Mouse (Mus musculus) liver, embryonic 15.5 days (tissue): Measurements from ENCODE around the gene Mapk13. TPM values are rescaled to one million over a fixed set of nuclear protein-coding genes. Genes with fewer than 3 reads are reported as not detected.

Source experiments
- polyA plus RNA-seq: library from polyadenylated mRNA; unstranded; fragments of >200 nt; fragmentation: Nextera tagmentation; extraction: Ambion mirVana; gene quantifications from 2 replicates; pipeline ENCODE4 v1.2.1, GENCODE M21; 2015

Mapk13 gene
- polyA plus RNA-seq, 1 experiment from 2014 or later, result 7.3 TPM

Other genes starting within 250 kb of the Mapk13 start
- gene Armc12, start 238.5 kb upstream of the Mapk13 start, polyA plus RNA-seq, result not detected in 2 replicates
- not detected in 2 replicates for gene Clpsl2, start 219.9 kb upstream of the Mapk13 start, polyA plus RNA-seq
- 4.2 and 30.4 TPM in 2 replicates for gene Clps, start 208.5 kb upstream of the Mapk13 start, polyA plus RNA-seq
- 0.06 and 0.10 TPM in 2 replicates for gene Lhfpl5, start 193.7 kb upstream of the Mapk13 start, polyA plus RNA-seq
- gene Srpk1, start 146.6 kb upstream of the Mapk13 start, polyA plus RNA-seq, result 24.7 and 30.2 TPM in 2 replicates
- 0.07 and 0.17 TPM in 2 replicates for gene Slc26a8, start 79.1 kb upstream of the Mapk13 start, polyA plus RNA-seq
- 29.0 and 33.4 TPM in 2 replicates for gene Mapk14, start 78.0 kb upstream of the Mapk13 start, polyA plus RNA-seq
- 1.0 and 1.1 TPM in 2 replicates for gene AC170998.1, start 43.2 kb upstream of the Mapk13 start, polyA plus RNA-seq
- 74.7 and 78.4 TPM in 2 replicates for gene Brpf3, start 31.8 kb downstream of the Mapk13 start, polyA plus RNA-seq
- 0.06 and 0.13 TPM in 2 replicates for gene Pnpla1, start 89.1 kb downstream of the Mapk13 start, polyA plus RNA-seq
- gene 4930539E08Rik, start 146.0 kb downstream of the Mapk13 start, polyA plus RNA-seq, result 0.07 and 0.08 TPM in 2 replicates
- gene Pxt1, start 174.5 kb downstream of the Mapk13 start, polyA plus RNA-seq, result 0.25 and 0.26 TPM in 2 replicates
- 74.6 and 80.9 TPM in 2 replicates for gene Kctd20, start 182.7 kb downstream of the Mapk13 start, polyA plus RNA-seq
- gene Stk38, start 238.7 kb downstream of the Mapk13 start, polyA plus RNA-seq, result 41.7 and 46.7 TPM in 2 replicates